Comparison of ENCODE assay signal across 10 mouse cellular contexts in genomic region chr16:34605679-34606078, GRCm38 (mm10). TPM values are rescaled to one million over a fixed set of nuclear protein-coding genes. Genes with fewer than 3 reads are reported as not detected.
DNase-seq lines count a peak whose midpoint lies in the region; TF ChIP-seq lines count a peak whose summit lies in the region.
"Had no signal": no experiment of that assay in that cellular context is flagged by ENCODE, and none has a peak within 500 bp of the region (broad histone marks: within the 10 kb centered on the region; RNA-seq: fewer than 3 reads in every experiment).

No protein-coding gene starts in this region.

- intact Hi-C loops in gastrocnemius, postnatal 14 days (cut with DNase I; ENCODE audit: low total_unique reads) = loop anchor here (10.0 kb wide), 2 partner anchors 261 to 301 kb away; no protein-coding TSS in a partner anchor

- H3K27ac ChIP-seq in layer of hippocampus, adult 2 months = no peak overlapping the region
- H3K27ac ChIP-seq: neural tube, embryonic 13.5 days had no signal

- TF ChIP-seq CTCF in layer of hippocampus, adult 2 months (conservative IDR thresholded peaks at IDR 0.05) = peak; percentile 73

- peak in 1 of 2 experiments; percentile 25 for DNase-seq in layer of hippocampus, adult 2 months (ENCODE audit: low spot score in 2 of 2)
- DNase-seq in layer of hippocampus, adult 9-10 months (ENCODE audit: low spot score) = no peak
- DNase-seq in adrenal gland, postnatal 14 days = peak; percentile 46
- peak; percentile 21 for DNase-seq in gastrocnemius, postnatal 14 days
- DNase-seq in kidney, postnatal 10 days = peak; percentile 65
- DNase-seq in retina, postnatal 7 days (ENCODE audit: low read depth, low spot score) = peak; percentile 9
- no peak for DNase-seq in layer of hippocampus, adult 8-10 months (ENCODE audit: low spot score in 2 of 2)
- no peak for DNase-seq in B cell, adult 2 months

- no peak overlapping the region for H3K4me3 ChIP-seq in layer of hippocampus, adult 2 months
- H3K4me3 ChIP-seq: neural tube, embryonic 13.5 days had no signal

RNA-seq across cellular contexts. Expression of gene Kalrn, which starts 32.3 kb away (rescaled TPM):
- total RNA-seq in layer of hippocampus, adult 2 months (2021) = 100 to 1,000 TPM; 533 to 549 TPM
- 12.9 and 20.7 TPM in 2 replicates for total RNA-seq in adrenal gland, postnatal 14 days (2021)
- total RNA-seq in gastrocnemius, postnatal 14 days (2021) = 10 to 100 TPM; 16.3 to 20.2 TPM
- total RNA-seq in layer of hippocampus, adult 8-10 months (2022) = 100 to 1,000 TPM; 495 to 557 (median 508) TPM

RNA-seq across cellular contexts. Expression of gene Ropn1, which starts 44.0 kb away (rescaled TPM):
- total RNA-seq in layer of hippocampus, adult 2 months (2021) = not detected
- total RNA-seq in adrenal gland, postnatal 14 days (2021) = not detected in 2 replicates
- total RNA-seq in gastrocnemius, postnatal 14 days (2021) = not detected
- under 1 TPM in 1 of 4 experiments, not detected in 3; 0.55 TPM for total RNA-seq in layer of hippocampus, adult 8-10 months (2022)
- total RNA-seq: hematopoietic stem cell, adult 5-6 weeks had no signal

Comparison
In these comparisons a context has a peak if more than half of its experiments do, and no peak if none do; other contexts are left out.
1. DNase-seq: peak in adrenal gland, postnatal 14 days (single experiment), gastrocnemius, postnatal 14 days (single experiment), kidney, postnatal 10 days (single experiment) and retina, postnatal 7 days (single experiment); none in layer of hippocampus, adult 9-10 months (single experiment), layer of hippocampus, adult 8-10 months (0 of 2) and B cell, adult 2 months (0 of 2).
2. RNA of gene Kalrn, which starts 32.3 kb away (total RNA-seq): 533 to 549 TPM in layer of hippocampus, adult 2 months and 495 to 557 TPM in layer of hippocampus, adult 8-10 months; 16.3 to 20.2 TPM in gastrocnemius, postnatal 14 days and 12.9 to 20.7 TPM in adrenal gland, postnatal 14 days; every median in the first group is over 10 times any median in the second.